Mouse (Mus musculus) heart, embryonic 16.5 days (tissue): ENCODE data around the gene Scd4. TPM values are rescaled to one million over a fixed set of nuclear protein-coding genes. Genes with fewer than 3 reads are reported as not detected.

Experiments used
- ATAC-seq: fragments of 200-750 bp; cut with Nextera tagmentation; replicated peaks from 2 replicates; pipeline ENCODE4 v1.8.0; 2017; ENCODE audit warnings: moderate number of reproducible peaks; ENCODE audit not compliant: insufficient read depth, low FRiP score; ENCODE audit errors: extremely low read depth
- H3K27ac ChIP-seq: fragments of 300-500 bp; sonication (generic); 2 replicates; pipeline ENCODE4 v1.5.1; 2014; ENCODE audit warnings: mild to moderate bottlenecking, low read length, control low read depth, moderate library complexity
- H3K27me3 ChIP-seq: fragments of 300-500 bp; sonication (generic); 2 replicates; pipeline ENCODE4 v1.6.1; 2014; ENCODE audit warnings: low read length, mixed read lengths; ENCODE audit not compliant: control insufficient read depth, insufficient read depth
- H3K36me3 ChIP-seq: fragments of 300-500 bp; sonication (generic); 2 replicates; pipeline ENCODE4 v1.6.1; 2014; ENCODE audit not compliant: control insufficient read depth, insufficient read depth
- H3K4me1 ChIP-seq: fragments of 300-500 bp; sonication (generic); 2 replicates; pipeline ENCODE4 v1.6.1; 2014; ENCODE audit warnings: low read length, mixed read lengths; ENCODE audit not compliant: control insufficient read depth, insufficient read depth
- H3K4me2 ChIP-seq: fragments of 300-500 bp; sonication (generic); 2 replicates; pipeline ENCODE4 v1.6.1; 2014; ENCODE audit warnings: low read depth, mild to moderate bottlenecking, control low read depth, low read length
- H3K4me3 ChIP-seq: fragments of 300-500 bp; sonication (generic); 2 replicates; pipeline ENCODE4 v1.5.1; 2014; ENCODE audit warnings: mild to moderate bottlenecking, control low read depth, low read length
- H3K9ac ChIP-seq: fragments of 300-500 bp; sonication (generic); 2 replicates; pipeline ENCODE4 v1.6.1; 2014; ENCODE audit warnings: low read length, control low read depth
- H3K9me3 ChIP-seq: fragments of 300-500 bp; sonication (generic); replicated peaks from 2 replicates; pipeline ENCODE4 v1.6.1; 2016; ENCODE audit warnings: low read length; ENCODE audit not compliant: control insufficient read depth
- WGBS: fragments of 180-500 bp; shearing (Covaris S2); extraction: QIAGEN DNeasy Blood & Tissue Kit; methylation state at CpG from one replicate; pipeline ENCODE4 v1.1.7; 2014; 5-methylcytosine and 5-hydroxymethylcytosine counted together
- polyA plus RNA-seq: library from polyadenylated mRNA; unstranded; fragments of >200 nt; fragmentation: Nextera tagmentation; extraction: Ambion mirVana; gene quantifications from 2 replicates; pipeline ENCODE4 v1.2.1, GENCODE M21; 2015

Gene Scd4
- polyA plus RNA-seq, 1 experiment from 2014 or later = 4.8 TPM

DNA sequence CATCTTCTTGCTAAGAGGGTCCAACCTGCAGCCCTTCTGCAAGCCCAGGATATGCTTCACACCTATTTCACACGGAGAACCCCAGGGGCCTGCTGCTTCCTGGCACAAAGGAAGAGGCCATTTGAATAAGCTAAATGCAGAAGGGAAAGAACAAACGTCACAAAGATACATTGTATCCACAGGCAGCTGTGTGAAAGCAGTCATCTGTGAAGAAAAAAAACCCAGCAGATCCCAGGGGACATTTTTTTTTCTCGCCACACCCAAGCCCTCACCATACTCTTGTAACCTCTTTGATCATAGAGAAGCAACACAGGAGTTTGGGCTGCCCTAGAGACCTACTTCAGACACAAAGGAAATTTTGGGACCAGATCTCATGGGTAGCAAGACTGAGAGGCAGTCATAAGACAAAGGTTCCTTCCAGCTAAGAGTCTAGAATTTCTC is 43.6 kb downstream of the Scd4 start:
- 40% methylated on average over 3 of the region's 3 CpGs for WGBS
- Histone ChIP-seq H3K9ac (no peak overlapping the region), H3K36me3 (no peaks in the 10 kb centered on the region), H3K4me2 (no peak overlapping the region), H3K27me3 (no peaks in the 10 kb centered on the region), H3K4me3 (no peak overlapping the region), H3K4me1 (no peaks in the 10 kb centered on the region), H3K27ac (no peak overlapping the region), H3K9me3 (no peaks in the 10 kb centered on the region)
- no peak for ATAC-seq

DNA sequence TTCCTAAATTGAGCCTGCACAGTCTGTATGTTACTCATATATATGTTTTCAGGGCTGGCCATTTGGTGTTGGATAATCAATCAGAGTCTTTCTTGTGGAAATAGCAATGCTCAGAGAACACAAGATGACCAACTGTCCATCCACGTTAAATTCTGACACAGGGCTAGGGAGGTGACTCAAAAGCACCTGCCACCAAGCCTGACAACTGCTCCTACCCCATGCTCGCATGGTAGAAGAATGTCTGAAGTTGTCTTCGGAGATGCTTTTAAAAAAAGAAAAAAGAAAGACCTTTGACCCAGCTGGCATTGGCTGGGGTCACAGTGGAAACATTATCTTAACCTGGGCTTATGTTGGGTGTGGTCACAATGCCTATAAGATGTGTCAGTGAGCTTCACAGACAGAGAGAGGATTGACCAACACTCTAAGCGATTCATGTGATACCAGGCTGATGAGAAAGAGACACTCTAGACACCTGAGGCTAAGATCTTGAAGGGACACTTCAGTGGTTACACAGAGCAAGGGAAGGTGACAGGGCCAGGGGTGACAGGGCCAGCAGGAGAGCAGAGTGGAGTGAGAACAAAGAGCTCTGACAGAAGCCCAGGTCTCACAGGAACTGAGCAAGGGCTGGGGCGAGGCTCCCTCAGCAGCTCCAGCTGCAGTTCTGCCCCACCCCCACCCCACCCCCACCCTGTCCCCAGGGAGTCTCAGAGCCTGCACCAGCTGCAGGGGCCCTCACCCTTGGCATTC is 44.9 kb downstream of the Scd4 start:
- ATAC-seq = no peak; the same call in 1 of the 2 replicates
- H3K27ac ChIP-seq = no peak overlapping the region

DNA sequence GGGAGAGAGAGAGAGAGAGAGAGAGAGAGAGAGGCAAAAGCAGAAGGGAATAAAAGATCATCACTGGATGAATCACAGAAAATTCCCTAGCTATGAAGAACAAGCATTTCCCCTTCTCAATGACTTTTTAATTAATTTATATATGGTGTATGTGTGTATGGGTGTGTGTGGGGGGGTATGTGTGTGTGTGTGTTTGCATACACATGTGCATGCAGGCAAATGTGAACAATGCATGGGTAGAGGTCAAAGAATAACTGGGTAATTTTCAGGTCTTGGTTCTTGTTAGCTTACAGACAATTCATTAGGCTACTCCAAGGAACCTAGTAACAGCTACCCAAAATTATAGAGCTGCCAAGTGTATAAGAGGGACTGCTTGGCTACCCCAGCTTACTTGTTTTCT is 46.2 kb downstream of the Scd4 start:
- Histone ChIP-seq H3K9me3 (no peaks in the 10 kb centered on the region), H3K27ac (no peak overlapping the region), H3K4me1 (no peaks in the 10 kb centered on the region), H3K9ac (no peak overlapping the region), H3K4me3 (no peak overlapping the region), H3K4me2 (no peak overlapping the region), H3K27me3 (no peaks in the 10 kb centered on the region), H3K36me3 (no peaks in the 10 kb centered on the region)
- ATAC-seq = no peak

More for the DNA sequence above, 44.9 kb downstream of the Scd4 start:
- H3K4me3 ChIP-seq = no peak overlapping the region
- WGBS = 42% methylated on average over 5 of the region's 5 CpGs
- H3K4me1 ChIP-seq = no peaks in the 10 kb centered on the region
- no peak overlapping the region for H3K4me2 ChIP-seq
- H3K27me3 ChIP-seq = no peaks in the 10 kb centered on the region
- H3K9ac ChIP-seq = no peak overlapping the region
- H3K36me3 ChIP-seq = no peaks in the 10 kb centered on the region
- H3K9me3 ChIP-seq = no peaks in the 10 kb centered on the region

DNA sequence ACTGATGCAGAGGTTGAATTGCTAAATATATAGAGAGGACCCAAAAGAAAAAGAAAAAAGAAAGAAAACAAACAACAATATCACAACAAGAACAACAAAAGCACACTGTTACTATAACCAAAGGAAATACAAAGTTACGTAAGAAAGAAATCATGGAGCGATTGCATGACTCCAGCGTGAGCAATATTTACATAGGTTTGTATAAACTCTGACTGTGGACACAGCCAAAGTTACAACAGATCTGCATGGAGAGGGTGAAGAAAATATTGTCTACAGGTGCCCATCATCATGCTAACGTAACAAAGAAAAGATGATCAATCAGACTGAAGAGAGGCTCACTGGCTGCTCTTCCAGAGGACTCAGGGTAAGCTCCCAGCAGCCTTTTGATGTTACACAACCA is 47.2 kb downstream of the Scd4 start:
- Histone ChIP-seq H3K4me2 (no peak overlapping the region), H3K9me3 (no peaks in the 10 kb centered on the region), H3K27ac (no peak overlapping the region), H3K4me1 (no peaks in the 10 kb centered on the region), H3K27me3 (no peaks in the 10 kb centered on the region), H3K4me3 (no peak overlapping the region), H3K36me3 (no peaks in the 10 kb centered on the region), H3K9ac (no peak overlapping the region)
- WGBS = 81% methylated on average over 4 of the region's 4 CpGs
- ATAC-seq = no peak

DNA sequence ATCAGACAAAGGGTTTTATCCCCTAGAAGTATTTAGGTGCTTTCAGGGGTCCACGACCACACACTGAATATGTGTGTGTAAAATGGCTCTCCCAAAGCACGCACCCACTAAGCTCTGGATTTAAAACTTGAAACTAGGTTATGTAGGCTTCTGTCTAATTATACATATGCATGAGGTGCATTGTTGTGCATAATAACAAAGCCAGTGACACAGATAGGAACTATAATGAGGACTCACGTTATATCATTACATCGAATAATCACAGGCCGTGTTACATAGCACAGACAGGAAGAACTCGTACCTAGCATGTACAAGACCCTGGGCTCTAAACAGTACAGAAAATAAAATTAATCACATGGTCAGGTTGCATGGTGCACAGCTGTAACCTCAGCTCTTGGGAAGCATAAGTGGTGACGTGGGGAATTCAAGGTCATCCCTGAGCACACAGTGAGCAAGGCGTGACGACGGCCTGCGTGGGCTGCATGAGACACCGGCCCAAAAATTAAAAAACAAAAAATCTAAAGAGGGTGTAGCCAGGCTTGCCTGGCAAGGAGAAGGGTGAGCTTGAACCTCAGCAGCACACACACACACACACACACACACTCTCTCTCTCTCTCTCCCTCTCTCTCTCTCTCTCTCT is 49.9 kb downstream of the Scd4 start:
- Histone ChIP-seq H3K9me3 (no peaks in the 10 kb centered on the region), H3K36me3 (no peaks in the 10 kb centered on the region), H3K9ac (no peak overlapping the region), H3K27ac (no peak overlapping the region), H3K27me3 (no peaks in the 10 kb centered on the region), H3K4me1 (peaks cover 6% of the 10 kb centered on the region), H3K4me2 (no peak overlapping the region), H3K4me3 (no peak overlapping the region)
- no peak for ATAC-seq
- WGBS = 73% methylated on average over 12 of the region's 12 CpGs

DNA sequence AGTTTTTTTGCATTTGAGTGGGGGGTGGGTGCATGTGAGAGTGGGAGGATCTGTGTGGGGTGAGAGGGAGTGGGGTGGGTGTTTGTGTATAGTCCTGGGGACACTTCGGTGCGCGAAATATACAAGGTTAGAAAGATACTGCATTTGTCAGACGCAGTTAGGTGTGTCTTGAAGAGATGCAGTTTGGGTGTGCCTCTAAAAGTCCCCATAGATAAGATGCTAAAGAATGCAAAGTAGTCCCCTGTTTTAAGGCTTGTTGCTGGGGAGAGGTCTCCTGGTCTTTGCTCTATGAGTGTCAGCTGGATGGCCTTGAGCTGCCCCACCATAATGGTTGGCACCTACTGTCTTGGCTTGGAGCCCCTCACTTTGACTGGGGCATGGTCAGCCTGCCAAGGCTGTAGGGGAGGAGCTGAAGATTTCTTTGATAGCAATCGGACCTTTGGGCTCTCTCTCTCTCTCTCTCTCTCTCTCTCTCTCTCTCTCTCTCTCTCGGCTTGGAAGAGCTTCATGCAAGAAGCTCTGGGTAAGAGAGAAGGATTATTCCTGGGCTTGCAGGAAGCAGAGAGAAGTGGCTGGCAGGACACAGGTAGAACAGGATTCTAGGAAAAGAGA is 53.1 kb downstream of the Scd4 start:
- ATAC-seq = no peak
- no peaks in the 10 kb centered on the region for H3K36me3 ChIP-seq
- H3K27me3 ChIP-seq = no peaks in the 10 kb centered on the region
- no peaks in the 10 kb centered on the region for H3K9me3 ChIP-seq
- 70% methylated on average over 6 of the region's 6 CpGs for WGBS
- H3K4me2 ChIP-seq = no peak overlapping the region
- no peak overlapping the region for H3K9ac ChIP-seq
- H3K27ac ChIP-seq = no peak overlapping the region
- no peak overlapping the region for H3K4me3 ChIP-seq
- H3K4me1 ChIP-seq = peaks cover 15% of the 10 kb centered on the region

DNA sequence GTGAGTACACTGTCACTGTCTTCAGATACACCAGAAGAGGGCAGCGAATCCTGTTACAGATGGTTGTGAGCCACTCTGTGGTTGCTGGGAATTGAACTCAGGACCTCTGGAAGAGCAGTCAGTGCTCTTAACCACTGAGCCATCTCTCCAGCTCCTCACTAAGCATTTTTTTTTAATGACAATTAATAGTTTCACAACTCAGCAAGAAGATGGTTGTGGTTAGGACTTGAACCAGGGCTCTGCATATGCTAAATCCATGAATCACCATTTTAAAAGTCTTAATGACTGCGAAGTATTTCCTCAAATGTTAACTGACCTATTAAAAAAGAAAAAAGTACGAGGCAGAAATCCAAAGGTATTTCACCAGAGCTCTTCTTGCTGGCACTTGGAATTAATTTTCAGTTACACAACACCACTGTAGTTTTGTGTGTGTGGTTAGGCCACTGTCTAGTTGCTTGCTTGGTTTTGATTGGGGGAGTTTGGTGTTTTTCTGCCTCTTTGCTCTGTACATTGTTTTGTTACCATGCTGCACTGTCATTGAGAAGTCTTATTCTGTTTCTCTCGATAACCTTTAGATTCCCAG is 54.3 kb downstream of the Scd4 start:
- peaks cover 15% of the 10 kb centered on the region for H3K4me1 ChIP-seq

DNA sequence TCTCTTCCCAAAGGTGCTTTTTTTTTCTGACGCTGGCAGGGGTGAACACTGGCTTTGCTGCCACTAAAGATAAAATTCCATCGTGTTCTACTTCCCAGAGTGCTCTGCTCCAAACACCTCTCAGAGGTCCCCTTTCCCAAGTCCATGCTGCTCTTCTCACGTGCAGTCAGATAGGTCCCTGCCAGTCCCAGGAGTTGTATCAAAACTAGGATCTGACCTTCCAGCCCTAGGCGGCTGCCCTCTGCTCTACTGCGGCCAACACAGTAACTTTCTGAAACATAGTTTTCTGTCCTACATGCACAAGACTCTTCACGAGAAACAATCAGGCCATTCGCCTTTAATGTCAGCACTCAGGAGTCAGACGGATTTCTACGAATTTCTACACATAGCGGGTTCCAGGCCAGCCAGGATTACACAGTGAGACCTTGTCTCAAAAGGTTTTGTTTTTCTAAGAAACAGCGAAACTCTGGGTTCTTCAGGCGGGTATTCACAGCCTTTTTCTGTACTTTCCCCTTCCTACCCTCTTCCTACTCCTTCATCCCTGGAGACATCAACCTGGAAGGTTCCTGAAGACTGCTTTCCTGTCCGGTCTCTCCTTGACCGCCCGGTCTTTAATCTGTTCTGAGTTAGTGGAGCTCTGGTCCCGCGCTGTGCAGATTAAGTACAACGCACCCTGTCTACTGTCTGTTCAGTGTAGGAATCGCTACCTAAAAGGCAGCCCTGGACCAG is 55.0 kb downstream of the Scd4 start:
- Histone ChIP-seq H3K27me3 (no peaks in the 10 kb centered on the region), H3K36me3 (no peaks in the 10 kb centered on the region), H3K4me1 (peaks cover 15% of the 10 kb centered on the region), H3K4me2 (peak overlapping the region; percentile 81), H3K4me3 (peak overlapping the region; percentile 63), H3K9ac (peak overlapping the region; percentile 76), H3K27ac (peak overlapping the region; percentile 91), H3K9me3 (no peaks in the 10 kb centered on the region)
- no peak for ATAC-seq
- 13% methylated on average over 19 of the region's 19 CpGs for WGBS

More for the DNA sequence above, 54.3 kb downstream of the Scd4 start:
- ATAC-seq = no peak
- no peaks in the 10 kb centered on the region for H3K36me3 ChIP-seq
- H3K27ac ChIP-seq = peak overlapping the region; percentile 91
- no peak overlapping the region for H3K4me3 ChIP-seq
- H3K27me3 ChIP-seq = no peaks in the 10 kb centered on the region
- H3K9ac ChIP-seq = no peak overlapping the region
- peak overlapping the region; percentile 81; the same call in 1 of the 2 replicates for H3K4me2 ChIP-seq
- WGBS = 86% methylated on average over 4 of the region's 4 CpGs
- H3K9me3 ChIP-seq = no peaks in the 10 kb centered on the region
